Mouse (Mus musculus): Measurements from ENCODE around the gene Ceacam12. TPM values are rescaled to one million over a fixed set of nuclear protein-coding genes. Genes with fewer than 3 reads are reported as not detected.
"Not testable (repeated sequence)": the region's sequence is repeated elsewhere in the genome, so short reads cannot be mapped to it uniquely, and the experiment has no call there.

The Ceacam12 gene
- not detected in 2 replicates for polyA plus RNA-seq (2015; fragmentation: Nextera tagmentation; extraction: Ambion mirVana)

- ATAC-seq (ENCODE audit: insufficient number of reproducible peaks, insufficient read depth, low FRiP score, low TSS enrichment, low read depth) = no peak
- Histone ChIP-seq H3K9me3 (peaks cover 33% of the 10 kb centered on the region), H3K27ac (no peak within 1 kb of the TSS), H3K4me1 (no peaks in the 10 kb centered on the region), H3K4me2 (no peak within 1 kb of the TSS), H3K27me3 (no peaks in the 10 kb centered on the region), H3K4me3 (no peak within 1 kb of the TSS), H3K9ac (no peak within 1 kb of the TSS), H3K36me3 (no peaks in the 10 kb centered on the region)
- 70% methylated on average over 1 of the region's 1 CpGs for WGBS
These were observed at the start of gene Ceacam12 for GRCm38 (mm10) chr7:18065629-18066028. TSS of gene Ceacam12 (plus strand) at chr7:18065929.

GRCm38 (mm10) chr7:18073821-18074220, 8.1 kb downstream of the Ceacam12 start:
- H3K27ac ChIP-seq; H3K27me3 ChIP-seq; H3K4me3 ChIP-seq; H3K9ac ChIP-seq; H3K36me3 ChIP-seq; ATAC-seq (ENCODE audit: insufficient number of reproducible peaks, insufficient read depth, low FRiP score, low TSS enrichment, low read depth); H3K4me1 ChIP-seq; H3K4me2 ChIP-seq: not testable (repeated sequence)
- 73% methylated on average over 1 of the region's 1 CpGs for WGBS
- peaks cover 47% of the 10 kb centered on the region for H3K9me3 ChIP-seq

- 37% methylated on average over 2 of the region's 2 CpGs for WGBS
- Histone ChIP-seq H3K4me2 (no peak overlapping the region), H3K9me3 (peaks cover 11% of the 10 kb centered on the region; the same call in 1 of the 2 replicates)
These were observed 35.1 kb downstream of the Ceacam12 start for GRCm38 (mm10) chr7:18100785-18101184.

More at GRCm38 (mm10) chr7:18100785-18101184, 35.1 kb downstream of the Ceacam12 start:
- H3K36me3 ChIP-seq = no peaks in the 10 kb centered on the region
- no peak for ATAC-seq (ENCODE audit: insufficient number of reproducible peaks, insufficient read depth, low FRiP score, low TSS enrichment, low read depth)
- no peak overlapping the region for H3K4me3 ChIP-seq
- no peaks in the 10 kb centered on the region for H3K27me3 ChIP-seq
- H3K9ac ChIP-seq = no peak overlapping the region
- H3K27ac ChIP-seq = no peak overlapping the region
- H3K4me1 ChIP-seq = no peaks in the 10 kb centered on the region

Small RNA genes lying within 50 kb of the gene (microRNA-seq; reads per million reads assigned to microRNA genes)
- gene Gm22414 = not detected

Other genes starting within 250 kb of the Ceacam12 start
- not detected in 2 replicates for gene Gm5155, start 194.2 kb upstream of the Ceacam12 start, polyA plus RNA-seq (2015; fragmentation: Nextera tagmentation; extraction: Ambion mirVana)
- not detected in 2 replicates for gene Ceacam11, start 93.8 kb upstream of the Ceacam12 start, polyA plus RNA-seq (2015; fragmentation: Nextera tagmentation; extraction: Ambion mirVana)
- gene Ceacam13, start 56.0 kb upstream of the Ceacam12 start, polyA plus RNA-seq (2015; fragmentation: Nextera tagmentation; extraction: Ambion mirVana) = not detected in 2 replicates
- not detected in 2 replicates for gene Igfl3, start 110.6 kb downstream of the Ceacam12 start, polyA plus RNA-seq (2015; fragmentation: Nextera tagmentation; extraction: Ambion mirVana)
- gene Mill1, start 179.4 kb downstream of the Ceacam12 start, polyA plus RNA-seq (2015; fragmentation: Nextera tagmentation; extraction: Ambion mirVana) = 0.10 TPM in 2 replicates

Data from embryonic facial prominence, embryonic 13.5 days (tissue).